ENCODE assay signal across 9 mouse cellular contexts in genomic region chr1:134063086-134063772, GRCm38 (mm10). TPM values are rescaled to one million over a fixed set of nuclear protein-coding genes. Genes with fewer than 3 reads are reported as not detected.
DNase-seq lines count a peak whose midpoint lies in the region; ATAC-seq and TF ChIP-seq lines count a peak whose summit lies in the region.
"Had no signal": no experiment of that assay in that cellular context is flagged by ENCODE, and none has a peak within 500 bp of the region (broad histone marks: within the 10 kb centered on the region; RNA-seq: fewer than 3 reads in every experiment).

No protein-coding gene starts in this region.

- no peak for TF ChIP-seq CTCF in midbrain, postnatal 0 days (IDR thresholded peaks at IDR 0.05)

- peak overlapping the region; percentile 92 for H3K27ac ChIP-seq in intestine, embryonic 16.5 days (ENCODE audit: low read length)
- peak overlapping the region; percentile 77 for H3K27ac ChIP-seq in midbrain, postnatal 0 days (ENCODE audit: low read depth, low read length)

- H3K4me3 ChIP-seq in intestine, embryonic 16.5 days (ENCODE audit: low read length), result peak overlapping the region; percentile 12; the same call in 1 of the 2 replicates
- H3K4me3 ChIP-seq in midbrain, postnatal 0 days (ENCODE audit: low read depth, low read length), result no peak overlapping the region

- peaks cover 72% of the 10 kb centered on the region for H3K4me1 ChIP-seq in intestine, embryonic 16.5 days (ENCODE audit: control insufficient read depth, insufficient read depth, low read length)
- H3K4me1 ChIP-seq in midbrain, postnatal 0 days (ENCODE audit: insufficient read depth, low read length), result peaks cover 38% of the 10 kb centered on the region

- WGBS in intestine, embryonic 16.5 days, result 15% methylated on average over 33 of the region's 33 CpGs
- WGBS in midbrain, postnatal 0 days, result 5% methylated on average over 31 of the region's 33 CpGs

- peak overlapping the region; percentile 64 for H3K9ac ChIP-seq in intestine, embryonic 16.5 days (ENCODE audit: low read depth, low read length)
- H3K9ac ChIP-seq in midbrain, postnatal 0 days (replicated peaks; ENCODE audit: low read length, poor library complexity, severe bottlenecking), result peak overlapping the region; percentile 39; the same call in 1 of the 2 replicates

- peak overlapping the region; percentile 40 for H3K4me2 ChIP-seq in intestine, embryonic 16.5 days (ENCODE audit: low read depth, low read length)
- peak overlapping the region; percentile 23 for H3K4me2 ChIP-seq in midbrain, postnatal 0 days (ENCODE audit: low read depth, low read length, poor library complexity, severe bottlenecking)

- no peaks in the 10 kb centered on the region for H3K36me3 ChIP-seq in intestine, embryonic 16.5 days (ENCODE audit: control insufficient read depth, insufficient read depth, low read length)
- H3K36me3 ChIP-seq in midbrain, postnatal 0 days (ENCODE audit: insufficient read depth, low read length), result no peaks in the 10 kb centered on the region

- no peaks in the 10 kb centered on the region for H3K9me3 ChIP-seq in intestine, embryonic 16.5 days (ENCODE audit: control insufficient read depth, low read length)
- no peaks in the 10 kb centered on the region for H3K9me3 ChIP-seq in midbrain, postnatal 0 days (ENCODE audit: low read length)

- no peaks in the 10 kb centered on the region for H3K27me3 ChIP-seq in intestine, embryonic 16.5 days (replicated peaks; ENCODE audit: control insufficient read depth, insufficient read depth, low read length)
- H3K27me3 ChIP-seq in midbrain, postnatal 0 days (ENCODE audit: insufficient read depth, low read length), result no peaks in the 10 kb centered on the region

- ATAC-seq in intestine, embryonic 16.5 days, result peak; percentile 3; the same call in 1 of the 2 replicates
- ATAC-seq in midbrain, postnatal 0 days (ENCODE audit: low FRiP score), result peak; percentile 67

- peak; percentile 65 to 81 for DNase-seq in adrenal gland, adult (ENCODE audit: inconsistent age in 2 of 2, low spot score in 1 of 2)
- no peak for DNase-seq in adrenal gland, adult 8-10 months
- peak; percentile 44 to 59 for DNase-seq in cerebellum, postnatal 25 days
- DNase-seq in gastrocnemius, postnatal 25 days, result peak; percentile 75
- DNase-seq in liver, result peak; percentile 65
- DNase-seq in midbrain, postnatal 0 days (ENCODE audit: low spot score), result peak; percentile 90
- DNase-seq in spleen, postnatal 14 days (ENCODE audit: low spot score in 2 of 2), result peak; percentile 60 to 64

RNA-seq across cellular contexts. Expression of gene Btg2, which starts 15.7 kb away (rescaled TPM):
- total RNA-seq in adrenal gland, adult 8-10 months (2022), result 10 to 100 TPM; 28.1 to 56.5 (median 50.6) TPM
- 10 to 100 TPM; 15.1 to 27.0 TPM for total RNA-seq in gastrocnemius, postnatal 25 days (2021)
- polyA plus RNA-seq in intestine, embryonic 16.5 days (2015; fragmentation: Nextera tagmentation; extraction: Ambion mirVana), result 42.9 and 43.2 TPM in 2 replicates
- 12.0 and 19.8 TPM in 2 replicates for total RNA-seq in midbrain, postnatal 0 days (2014; rRNA removed)
- 8.9 and 9.9 TPM in 2 replicates for polyA plus RNA-seq in midbrain, postnatal 0 days (2015; fragmentation: Nextera tagmentation; extraction: Ambion mirVana)

RNA-seq across cellular contexts. Expression of gene Fmod, which starts 26.2 kb away (rescaled TPM):
- total RNA-seq in adrenal gland, adult 8-10 months (2022), result 10 to 100 TPM in 1 of 4 experiments, 1 to 10 TPM in 3; 6.9 to 10.7 (median 7.7) TPM
- 100 to 1,000 TPM in 1 of 2 experiments, 10 to 100 TPM in 1; 33.0 to 107 TPM for total RNA-seq in gastrocnemius, postnatal 25 days (2021)
- 8.7 and 8.8 TPM in 2 replicates for polyA plus RNA-seq in intestine, embryonic 16.5 days (2015; fragmentation: Nextera tagmentation; extraction: Ambion mirVana)
- total RNA-seq in midbrain, postnatal 0 days (2014; rRNA removed), result 17.0 and 17.1 TPM in 2 replicates
- 24.8 and 26.3 TPM in 2 replicates for polyA plus RNA-seq in midbrain, postnatal 0 days (2015; fragmentation: Nextera tagmentation; extraction: Ambion mirVana)

RNA-seq across cellular contexts. Expression of gene Chit1, which starts 47.8 kb away (rescaled TPM):
- under 1 TPM in 1 of 4 experiments, not detected in 3; 0.28 TPM for total RNA-seq in adrenal gland, adult 8-10 months (2022)
- not detected for total RNA-seq in gastrocnemius, postnatal 25 days (2021)
- polyA plus RNA-seq in intestine, embryonic 16.5 days (2015; fragmentation: Nextera tagmentation; extraction: Ambion mirVana), result not detected in 2 replicates
- total RNA-seq in midbrain, postnatal 0 days (2014; rRNA removed), result 0.24 and 0.99 TPM in 2 replicates
- 0.21 and 0.48 TPM in 2 replicates for polyA plus RNA-seq in midbrain, postnatal 0 days (2015; fragmentation: Nextera tagmentation; extraction: Ambion mirVana)
- polyA plus RNA-seq: large intestine, adult 2 months had no signal
